Mouse (Mus musculus) right cerebral cortex, adult 18-20 months (tissue): ENCODE results near the gene Gm28038.

Source experiments
- DNase-seq: peaks from one replicate; pipeline ENCODE4 v3.0.0; 2022; ENCODE audit warnings: mixed read lengths

Gm28038 gene

GRCm38 (mm10) chr2:30280743-30281142 is at the start of gene Gm28038:
Gene Gm28038 (plus strand): TSS chr2:30281043.
- DNase-seq, result no peak

- no peak for DNase-seq
Measured at GRCm38 (mm10) chr2:30235593-30235992, 45.2 kb upstream of the Gm28038 start.

GRCm38 (mm10) chr2:30236426-30237198 is 44.2 kb upstream of the Gm28038 start:
- no peak for DNase-seq

- DNase-seq, result peak; percentile 100
Measured at GRCm38 (mm10) chr2:30237199-30237880, 43.5 kb upstream of the Gm28038 start, which contains the start of gene Lrrc8a. Gene Lrrc8a (plus strand): TSS chr2:30237715.

- DNase-seq, result peak; percentile 69
Measured at GRCm38 (mm10) chr2:30237881-30238280, 43.0 kb upstream of the Gm28038 start.

GRCm38 (mm10) chr2:30238906-30239465 is 41.9 kb upstream of the Gm28038 start:
- no peak for DNase-seq

- DNase-seq, result no peak
Measured at GRCm38 (mm10) chr2:30239777-30240176, 41.1 kb upstream of the Gm28038 start.

GRCm38 (mm10) chr2:30240267-30240666 is 40.6 kb upstream of the Gm28038 start, which contains the start of gene Gm28035:
Gene Gm28035 (plus strand): TSS chr2:30240567.
- no peak for DNase-seq

GRCm38 (mm10) chr2:30242509-30242908 is 38.3 kb upstream of the Gm28038 start:
- DNase-seq, result peak; percentile 46

GRCm38 (mm10) chr2:30243391-30243790 is 37.5 kb upstream of the Gm28038 start:
- DNase-seq, result no peak

- DNase-seq, result no peak
Measured at GRCm38 (mm10) chr2:30244595-30245178, 36.2 kb upstream of the Gm28038 start.

GRCm38 (mm10) chr2:30247036-30247435 is 33.8 kb upstream of the Gm28038 start:
- no peak for DNase-seq

GRCm38 (mm10) chr2:30247681-30248080 is 33.2 kb upstream of the Gm28038 start:
- no peak for DNase-seq

- DNase-seq, result peak; percentile 44
Measured at GRCm38 (mm10) chr2:30249182-30249581, 31.7 kb upstream of the Gm28038 start.

- no peak for DNase-seq
Measured at GRCm38 (mm10) chr2:30250166-30251128, 30.4 kb upstream of the Gm28038 start.

- DNase-seq, result no peak
Measured at GRCm38 (mm10) chr2:30251417-30252104, 29.3 kb upstream of the Gm28038 start.

- DNase-seq, result no peak
Measured at GRCm38 (mm10) chr2:30252521-30252920, 28.3 kb upstream of the Gm28038 start.

GRCm38 (mm10) chr2:30253809-30254208 is 27.0 kb upstream of the Gm28038 start:
- no peak for DNase-seq

- DNase-seq, result no peak
Measured at GRCm38 (mm10) chr2:30255631-30256395, 25.0 kb upstream of the Gm28038 start.

GRCm38 (mm10) chr2:30256616-30257350 is 24.1 kb upstream of the Gm28038 start:
- DNase-seq, result no peak
